Mouse (Mus musculus) large intestine, adult 2 months (tissue): ENCODE results near the gene Hmgn3. TPM values are rescaled to one million over a fixed set of nuclear protein-coding genes. Genes with fewer than 3 reads are reported as not detected.
"Not testable (repeated sequence)": the region's sequence is repeated elsewhere in the genome, so short reads cannot be mapped to it uniquely, and the experiment has no call there.

ENCODE experiments used
- DNase-seq: peaks from one replicate; pipeline ENCODE4 v3.0.0-alpha.2; 2012; ENCODE audit warnings: low read depth, low spot score
- WGBS: fragments of 180-500 bp; shearing (Covaris S2); methylation state at CpG from one replicate; pipeline ENCODE4 v1.1.7; 2018; 5-methylcytosine and 5-hydroxymethylcytosine counted together
- polyA plus RNA-seq: library from polyadenylated mRNA; depleted of rRNA; stranded (reverse); fragments of >200 nt; gene quantifications from 2 replicates; pipeline ENCODE4 v1.2.3, GENCODE M21; 2012; rRNA removed

The Hmgn3 gene
- 3.1 and 3.8 TPM in 2 replicates for polyA plus RNA-seq

GRCm38 (mm10) chr9:83146446-83147188 is at the start of gene Hmgn3:
Hmgn3 (minus strand) TSS chr9:83146685.
- 10% methylated on average over 28 of the region's 28 CpGs for WGBS
- peak; percentile 2 for DNase-seq

DNA sequence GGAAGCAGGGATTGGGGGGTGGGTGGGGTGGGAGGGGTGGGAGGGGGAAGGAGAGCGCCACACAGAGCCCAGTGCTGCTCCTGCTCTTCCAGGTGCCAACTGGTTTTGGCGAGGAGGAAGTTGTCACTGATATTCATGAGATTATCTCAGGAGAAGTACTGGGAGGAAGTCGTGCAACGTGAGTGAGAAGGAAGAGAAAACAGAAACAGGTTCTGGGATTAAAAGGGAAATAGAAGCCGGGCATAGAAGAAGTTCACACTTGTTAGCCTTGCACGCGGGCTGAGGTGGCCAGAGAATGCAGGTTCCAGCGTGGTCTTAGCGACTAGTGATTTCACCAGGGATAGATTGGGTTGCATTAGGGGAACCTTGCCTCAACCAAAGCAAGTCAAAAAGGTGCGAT is 49.3 kb upstream of the Hmgn3 start:
- 73% methylated on average over 10 of the region's 10 CpGs for WGBS
- no peak for DNase-seq

GRCm38 (mm10) chr9:83195007-83195406 is 48.5 kb upstream of the Hmgn3 start:
- 46% methylated on average over 6 of the region's 6 CpGs for WGBS
- DNase-seq = no peak

GRCm38 (mm10) chr9:83187752-83188151 is 41.3 kb upstream of the Hmgn3 start:
- 71% methylated on average over 2 of the region's 2 CpGs for WGBS
- no peak for DNase-seq

- DNase-seq = no peak
- 4% methylated on average over 53 of the region's 53 CpGs for WGBS
Observed at GRCm38 (mm10) chr9:83145591-83146445, 667 bp downstream of the Hmgn3 start.

GRCm38 (mm10) chr9:83129831-83130230 is 16.7 kb downstream of the Hmgn3 start:
- no peak for DNase-seq

GRCm38 (mm10) chr9:83127840-83128239 is 18.6 kb downstream of the Hmgn3 start:
- no peak for DNase-seq
- WGBS = 30% methylated on average over 7 of the region's 7 CpGs

More at GRCm38 (mm10) chr9:83129831-83130230, 16.7 kb downstream of the Hmgn3 start:
- 82% methylated on average over 4 of the region's 4 CpGs for WGBS

GRCm38 (mm10) chr9:83126482-83126881 is 20.0 kb downstream of the Hmgn3 start:
- 90% methylated on average over 6 of the region's 6 CpGs for WGBS
- DNase-seq = not testable (repeated sequence)

- DNase-seq = no peak
- WGBS = 47% methylated on average over 2 of the region's 2 CpGs
Observed at GRCm38 (mm10) chr9:83119211-83119610, 27.3 kb downstream of the Hmgn3 start.

GRCm38 (mm10) chr9:83117486-83117885 is 29.0 kb downstream of the Hmgn3 start:
- DNase-seq = no peak
- 75% methylated on average over 7 of the region's 7 CpGs for WGBS

DNA sequence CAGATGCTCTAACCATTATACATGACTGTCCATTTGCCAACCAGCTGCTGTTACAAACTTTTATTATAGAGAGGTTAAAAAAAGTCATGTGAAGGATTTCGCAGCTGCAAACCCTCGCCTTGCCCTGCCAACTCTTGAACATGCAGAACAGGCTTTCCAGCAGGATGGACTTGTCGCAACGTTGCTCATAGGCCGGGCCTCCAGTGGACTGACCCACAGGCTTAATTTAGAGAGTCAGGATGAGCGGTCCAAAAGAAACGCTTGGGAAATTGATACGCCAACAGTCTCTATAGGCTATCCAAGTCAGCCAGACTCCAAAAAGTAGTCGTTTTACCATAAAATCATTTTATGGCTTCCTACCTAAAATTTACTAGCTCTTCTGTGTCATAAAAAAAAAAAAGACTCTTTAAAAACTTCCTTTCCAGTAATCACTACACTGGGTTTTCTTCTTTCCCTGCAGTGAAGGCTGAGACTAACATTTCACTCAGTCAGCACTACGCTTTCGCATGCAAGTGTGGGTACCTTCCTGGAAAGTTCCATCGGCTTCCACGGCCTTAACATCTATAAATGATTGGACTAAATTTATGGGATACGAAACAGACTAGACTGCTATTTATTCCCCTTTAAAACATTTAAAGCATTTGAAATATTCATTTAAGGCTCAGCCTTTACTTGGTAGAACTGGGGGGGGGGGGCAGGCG is 29.6 kb downstream of the Hmgn3 start:
- 57% methylated on average over 15 of the region's 15 CpGs for WGBS
- no peak for DNase-seq

DNA sequence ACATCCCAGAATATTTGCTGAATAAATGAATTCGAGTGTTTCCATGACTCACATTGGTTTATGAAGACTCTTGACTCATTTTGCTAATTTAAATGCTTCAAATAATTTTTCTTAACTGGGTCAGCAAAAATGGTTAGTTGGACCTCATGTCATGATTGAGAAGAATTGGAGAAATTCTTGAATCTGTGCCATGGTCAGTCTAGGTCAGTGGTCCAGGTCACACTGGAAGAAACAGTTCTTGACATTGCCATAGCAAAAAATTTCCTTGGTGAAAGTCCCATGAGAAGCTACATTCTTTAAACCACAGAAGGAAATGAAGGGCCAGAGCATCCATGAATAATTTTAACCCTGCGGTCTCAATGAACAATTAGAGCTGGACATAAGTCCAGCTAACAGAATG is 30.8 kb downstream of the Hmgn3 start:
- 84% methylated on average over 2 of the region's 2 CpGs for WGBS
- no peak for DNase-seq

DNA sequence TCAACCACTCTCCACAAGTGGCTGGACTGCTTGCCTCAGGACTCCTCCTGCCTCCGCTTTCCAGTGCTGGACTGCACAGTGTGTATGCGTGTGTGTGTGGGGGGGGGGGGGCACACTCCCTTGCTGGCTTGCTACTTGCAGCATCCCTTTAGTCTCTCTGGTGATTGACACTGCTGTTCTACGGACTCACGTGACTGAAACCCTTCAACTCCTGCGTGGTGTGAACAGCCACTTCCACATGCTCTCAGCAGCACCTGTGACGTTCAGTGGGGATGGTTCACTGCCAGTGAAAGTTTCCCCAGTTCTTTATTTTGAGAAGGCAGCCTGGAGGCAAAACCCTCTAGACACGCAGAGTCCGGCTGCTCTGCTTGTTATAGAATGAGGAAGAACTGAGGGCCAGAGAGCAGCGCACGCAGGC is 32.7 kb downstream of the Hmgn3 start:
- WGBS = 82% methylated on average over 10 of the region's 10 CpGs
- no peak for DNase-seq

DNA sequence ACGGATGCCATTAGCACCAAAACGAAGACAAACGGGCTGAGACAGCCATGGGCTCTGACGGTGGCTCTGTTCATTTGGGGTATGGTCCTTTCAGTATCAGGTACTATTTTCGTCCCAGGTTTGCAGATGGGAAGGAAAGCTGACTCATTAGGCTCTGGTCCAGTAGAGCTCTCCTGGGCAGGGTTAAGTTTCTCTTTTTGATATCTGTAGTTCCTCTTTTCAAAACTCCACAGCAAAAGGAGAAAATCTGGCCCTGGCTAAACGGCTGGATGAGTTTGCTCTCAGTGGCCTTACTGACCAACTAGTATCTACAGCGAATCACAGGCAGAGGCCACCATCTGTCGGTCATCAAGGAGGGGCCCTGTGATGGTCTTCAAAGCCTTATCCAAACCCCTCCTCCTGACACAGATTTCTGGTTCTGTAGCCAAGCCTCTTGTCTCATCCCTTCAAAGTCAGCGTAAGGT is 34.1 kb downstream of the Hmgn3 start:
- WGBS = 66% methylated on average over 9 of the region's 9 CpGs
- no peak for DNase-seq

DNA sequence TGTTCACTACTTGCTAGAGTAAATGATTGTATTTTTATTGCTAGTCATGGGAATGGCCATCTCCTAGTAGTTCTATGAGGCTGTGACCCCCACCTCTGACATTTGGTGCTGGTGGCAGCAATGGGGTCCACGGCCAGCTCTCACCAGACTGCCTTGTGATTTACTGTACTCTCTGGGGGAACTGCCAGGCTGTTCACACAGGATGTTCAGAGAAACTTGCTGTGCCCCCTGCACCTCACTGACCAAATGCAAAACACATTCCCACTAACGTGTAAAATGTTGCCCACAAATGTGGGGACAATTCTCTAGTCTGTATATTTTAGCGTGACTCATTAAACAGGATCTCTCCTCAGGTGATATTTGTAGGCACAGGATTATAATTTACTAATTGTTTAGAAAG is 34.7 kb downstream of the Hmgn3 start:
- 59% methylated on average over 3 of the region's 3 CpGs for WGBS
- no peak for DNase-seq

DNA sequence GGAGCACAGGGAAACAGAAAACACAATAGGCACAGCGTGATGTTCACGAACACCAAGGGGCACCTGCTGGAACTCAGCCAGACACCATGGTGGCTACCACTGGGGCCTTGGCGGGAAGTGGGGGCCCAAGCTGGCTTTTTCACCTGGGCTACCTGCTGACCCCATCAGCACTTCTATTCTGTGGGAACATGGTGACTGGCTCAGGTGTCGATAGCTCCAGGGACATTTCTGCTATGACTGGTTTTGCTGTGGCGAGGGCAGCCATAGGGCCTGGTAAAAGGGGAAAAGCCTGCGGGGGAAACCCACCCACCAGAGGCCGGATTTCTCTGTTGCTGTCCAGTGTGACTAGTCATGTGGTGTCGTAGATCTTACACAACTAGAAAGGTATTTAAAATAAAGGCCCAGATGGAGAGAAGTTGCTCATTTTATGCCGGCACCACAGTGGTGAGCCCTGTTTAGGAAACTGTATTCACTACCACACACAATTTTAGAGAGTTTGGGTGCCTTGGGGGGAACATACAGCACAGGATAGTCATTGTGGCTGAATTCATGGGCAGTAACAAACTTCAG is 35.3 kb downstream of the Hmgn3 start:
- 89% methylated on average over 9 of the region's 9 CpGs for WGBS
- DNase-seq = no peak

DNA sequence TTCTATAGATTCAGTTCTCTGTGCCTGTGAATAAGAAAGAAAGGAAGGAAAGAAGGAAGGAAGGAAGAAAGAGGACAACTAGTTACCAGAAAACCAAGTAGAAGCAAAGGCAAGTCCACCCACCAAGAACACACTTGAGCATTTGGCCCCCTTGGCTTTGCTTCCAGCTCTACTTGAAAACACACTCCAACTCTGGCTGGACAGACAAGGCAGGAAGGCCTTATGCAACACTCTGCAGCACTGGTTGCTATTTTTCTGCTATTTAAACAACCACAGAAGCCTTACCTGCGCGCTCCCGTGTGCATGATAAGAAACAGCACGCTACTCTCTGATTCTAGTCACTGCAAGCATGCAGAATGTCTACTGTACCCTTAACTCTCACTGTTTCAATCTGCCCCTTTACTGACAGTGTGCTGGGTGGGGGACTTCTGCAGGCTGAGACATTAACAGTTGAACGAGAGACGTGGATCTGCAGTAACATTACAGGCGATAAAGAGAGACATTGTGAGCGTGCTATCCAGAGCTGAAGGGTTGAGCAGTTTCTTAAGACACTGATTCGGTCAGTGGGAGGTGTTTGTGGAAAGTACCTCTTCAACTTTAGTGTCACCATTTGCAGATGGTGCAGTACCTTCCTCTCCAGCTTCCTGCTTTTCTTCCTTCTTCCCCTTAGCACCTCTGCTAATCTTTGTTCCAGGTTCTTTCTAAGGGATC is 35.9 kb downstream of the Hmgn3 start:
- no peak for DNase-seq

GRCm38 (mm10) chr9:83109705-83110104 is 36.8 kb downstream of the Hmgn3 start:
- WGBS = 95% methylated on average over 6 of the region's 6 CpGs
- no peak for DNase-seq

More for the DNA sequence above, 35.9 kb downstream of the Hmgn3 start:
- 91% methylated on average over 9 of the region's 9 CpGs for WGBS

DNA sequence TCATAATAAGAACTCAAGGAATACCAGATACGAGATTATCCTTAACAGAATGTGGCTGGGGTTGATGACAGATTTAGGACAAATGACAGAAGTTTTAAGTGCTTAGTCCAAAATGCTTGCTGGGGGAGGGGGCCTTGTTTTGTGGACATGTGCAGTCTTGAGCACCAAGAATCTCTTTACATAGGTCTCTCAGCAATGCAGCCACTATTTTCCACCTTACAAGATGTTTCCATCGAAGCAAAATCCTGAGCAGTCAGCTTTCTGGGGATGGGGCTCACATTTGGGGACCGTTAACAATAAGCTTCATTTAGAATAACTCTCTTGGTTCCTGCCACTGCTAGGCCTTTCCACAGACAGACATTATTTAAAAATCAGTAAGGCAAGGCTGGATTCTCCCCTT is 37.7 kb downstream of the Hmgn3 start:
- 74% methylated on average over 3 of the region's 3 CpGs for WGBS
- no peak for DNase-seq
